9 mouse cellular contexts compared by ENCODE assay signal in the genomic region with DNA sequence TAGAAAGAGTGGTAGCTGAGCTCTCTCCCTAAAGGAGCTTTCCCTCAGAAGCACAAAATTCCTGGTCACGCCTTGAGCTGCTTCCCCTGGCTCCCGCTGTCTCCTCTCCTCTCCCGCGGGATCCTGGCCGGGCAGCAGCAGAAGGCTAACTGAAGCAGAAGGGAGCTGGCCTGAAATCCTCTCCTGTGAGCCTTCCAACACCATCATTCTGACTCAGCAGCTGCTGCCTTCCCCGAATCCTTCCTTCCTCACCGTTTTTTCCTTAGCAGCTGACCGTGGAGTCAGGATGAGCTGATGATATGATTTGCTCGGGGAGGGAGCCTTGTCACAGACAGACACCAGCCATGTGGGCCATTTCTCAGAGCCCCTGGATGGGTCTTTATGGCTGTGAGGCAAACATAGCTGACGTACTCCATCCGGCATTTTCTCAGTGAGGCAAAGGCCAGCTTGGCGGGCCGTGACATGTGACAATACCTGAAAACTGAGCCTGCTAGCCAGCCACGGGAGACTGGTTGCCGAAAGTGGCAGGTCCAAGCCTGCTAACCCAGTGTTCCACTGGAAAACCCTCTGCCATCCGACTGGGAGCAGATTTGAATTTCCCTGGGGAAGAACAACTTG. TPM values are rescaled to one million over a fixed set of nuclear protein-coding genes. Genes with fewer than 3 reads are reported as not detected.
A peak's percentile ranks its signal among the peaks of the same experiment; 100 is the strongest.
DNase-seq lines count a peak whose midpoint lies in the region; ATAC-seq and TF ChIP-seq lines count a peak whose summit lies in the region.
"Had no signal": no experiment of that assay in that cellular context is flagged by ENCODE, and none has a peak within 500 bp of the region (broad histone marks: within the 10 kb centered on the region; RNA-seq: fewer than 3 reads in every experiment).

No protein-coding gene starts in this region.

- no peak for TF ChIP-seq CTCF in left cerebral cortex, adult 2 months (IDR thresholded peaks at IDR 0.05)
- no peak for TF ChIP-seq CTCF in gastrocnemius, adult 2 months (IDR thresholded peaks at IDR 0.05)
- no peak for TF ChIP-seq CTCF in kidney, postnatal 0 days (IDR thresholded peaks at IDR 0.05; ENCODE audit: low read depth)

- H3K27me3 ChIP-seq in kidney, postnatal 0 days (ENCODE audit: insufficient read depth, low read length), result no peaks in the 10 kb centered on the region

- DNase-seq in left cerebral cortex, adult 2 months (ENCODE audit: extremely low spot score in 1 of 2, low spot score in 2 of 2), result no peak
- DNase-seq in left cerebral cortex, adult 11 months (ENCODE audit: low spot score), result no peak
- peak; percentile 75 for DNase-seq in cerebellum, adult 11-12 months
- DNase-seq in gastrocnemius, adult 2 months, result peak; percentile 84
- no peak for DNase-seq in kidney, postnatal 0 days (ENCODE audit: low spot score)
- DNase-seq in MN1 (ENCODE audit: low spot score), result no peak
- no peak for DNase-seq in lung, postnatal 14 days

- no peaks in the 10 kb centered on the region for H3K36me3 ChIP-seq in kidney, postnatal 0 days (ENCODE audit: insufficient read depth, low read length)

- ATAC-seq in kidney, postnatal 0 days (replicated peaks; ENCODE audit: low FRiP score, low read depth), result 0 out of 2 replicates have a peak, but pooled peaks have one; percentile 10

- peak overlapping the region; percentile 70 for H3K27ac ChIP-seq in left cerebral cortex, adult 2 months
- H3K27ac ChIP-seq in gastrocnemius, adult 2 months, result peak overlapping the region; percentile 91
- H3K27ac ChIP-seq in kidney, postnatal 0 days, result peak overlapping the region; percentile 68

- no peaks in the 10 kb centered on the region for H3K9me3 ChIP-seq in kidney, postnatal 0 days (replicated peaks; ENCODE audit: low read length)

- H3K4me3 ChIP-seq in left cerebral cortex, adult 2 months, result no peak overlapping the region
- peak overlapping the region; percentile 60 for H3K4me3 ChIP-seq in gastrocnemius, adult 2 months
- no peak overlapping the region for H3K4me3 ChIP-seq in kidney, postnatal 0 days (replicated peaks; ENCODE audit: low read depth, low read length)

- intact Hi-C loops in left cerebral cortex, adult 2 months (cut with DNase I), result no loop called here
- intact Hi-C loops in gastrocnemius, adult 2 months (cut with DNase I), result no loop called here

- H3K9ac ChIP-seq in kidney, postnatal 0 days (ENCODE audit: low read depth, low read length), result no peak overlapping the region

- WGBS in kidney, postnatal 0 days, result 24% methylated on average over 16 of the region's 16 CpGs

- no peak overlapping the region for H3K4me2 ChIP-seq in kidney, postnatal 0 days (ENCODE audit: low read length)

- H3K4me1 ChIP-seq in kidney, postnatal 0 days (replicated peaks; ENCODE audit: insufficient read depth, low read length), result peaks cover 10% of the 10 kb centered on the region; the same call in 1 of the 2 replicates

RNA-seq across cellular contexts. Expression of gene Gna13, which starts 6.8 kb away (rescaled TPM):
- total RNA-seq in left cerebral cortex, adult 2 months (2021), result 10 to 100 TPM; 45.0 to 47.7 TPM
- 10 to 100 TPM; 25.6 to 27.8 TPM for total RNA-seq in gastrocnemius, adult 2 months (2021)
- polyA plus RNA-seq in kidney, postnatal 0 days (2015; fragmentation: Nextera tagmentation; extraction: Ambion mirVana), result 33.9 and 36.2 TPM in 2 replicates

RNA-seq across cellular contexts. Expression of gene 9930022D16Rik, which starts 57.8 kb away (rescaled TPM):
- not detected for total RNA-seq in left cerebral cortex, adult 2 months (2021)
- total RNA-seq in gastrocnemius, adult 2 months (2021), result not detected
- polyA plus RNA-seq in kidney, postnatal 0 days (2015; fragmentation: Nextera tagmentation; extraction: Ambion mirVana), result 0.04 TPM in 1 of 2 replicates, not detected in the other
- total RNA-seq: layer of hippocampus, postnatal 25 days had no signal
- polyA plus RNA-seq: small intestine, adult 2 months had no signal

RNA-seq across cellular contexts. Expression of gene Rgs9, which starts 58.0 kb away (rescaled TPM):
- total RNA-seq in left cerebral cortex, adult 2 months (2021), result 10 to 100 TPM; 20.3 to 44.5 TPM
- total RNA-seq in gastrocnemius, adult 2 months (2021), result under 1 TPM; 0.13 to 0.20 TPM
- 0.99 and 1.1 TPM in 2 replicates for polyA plus RNA-seq in kidney, postnatal 0 days (2015; fragmentation: Nextera tagmentation; extraction: Ambion mirVana)

Comparison
In these comparisons a context has a peak if more than half of its experiments do, and no peak if none do; other contexts are left out.
1. DNase-seq: peak in cerebellum, adult 11-12 months (single experiment) and gastrocnemius, adult 2 months (single experiment); none in left cerebral cortex, adult 2 months (0 of 2), left cerebral cortex, adult 11 months (single experiment), kidney, postnatal 0 days (single experiment), MN1 (single experiment) and lung, postnatal 14 days (single experiment).
2. RNA of gene Rgs9, which starts 58.0 kb away (total RNA-seq): 20.3 to 44.5 TPM in left cerebral cortex, adult 2 months; 0.13 to 0.20 TPM in gastrocnemius, adult 2 months; every median in the first group is over 10 times any median in the second.
3. Peak in every context shown above with its lines, with median percentiles within 50 percentile points of each other: H3K27ac ChIP-seq.